Mouse (Mus musculus) ES-CJ7 (cell line): ENCODE measurements around the gene Stard13.

Experiments used
- DNase-seq: peaks from one replicate; pipeline ENCODE4 v3.0.0; 2011; ENCODE audit warnings: low read depth, low spot score

The Stard13 gene

DNA sequence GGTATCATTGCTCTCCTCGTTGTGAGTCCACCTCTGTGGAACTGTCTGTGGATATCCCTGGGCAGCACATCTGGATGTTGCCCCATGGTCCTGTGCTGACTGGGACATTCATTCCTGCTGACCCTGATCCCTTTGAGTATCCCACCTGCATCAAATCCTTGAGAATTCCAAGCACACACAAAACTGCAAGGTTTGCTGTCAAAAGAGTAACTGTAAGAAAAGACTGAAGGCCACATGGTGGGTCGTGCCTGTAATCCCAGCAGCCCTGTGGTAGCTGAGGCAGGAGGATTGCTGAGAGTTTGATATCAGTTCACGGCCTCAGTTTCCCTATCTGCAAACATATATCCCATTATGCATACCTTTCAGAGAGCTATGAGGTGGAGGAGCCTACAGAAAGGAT, 126.8 kb downstream of the Stard13 start:
- no peak for DNase-seq

DNA sequence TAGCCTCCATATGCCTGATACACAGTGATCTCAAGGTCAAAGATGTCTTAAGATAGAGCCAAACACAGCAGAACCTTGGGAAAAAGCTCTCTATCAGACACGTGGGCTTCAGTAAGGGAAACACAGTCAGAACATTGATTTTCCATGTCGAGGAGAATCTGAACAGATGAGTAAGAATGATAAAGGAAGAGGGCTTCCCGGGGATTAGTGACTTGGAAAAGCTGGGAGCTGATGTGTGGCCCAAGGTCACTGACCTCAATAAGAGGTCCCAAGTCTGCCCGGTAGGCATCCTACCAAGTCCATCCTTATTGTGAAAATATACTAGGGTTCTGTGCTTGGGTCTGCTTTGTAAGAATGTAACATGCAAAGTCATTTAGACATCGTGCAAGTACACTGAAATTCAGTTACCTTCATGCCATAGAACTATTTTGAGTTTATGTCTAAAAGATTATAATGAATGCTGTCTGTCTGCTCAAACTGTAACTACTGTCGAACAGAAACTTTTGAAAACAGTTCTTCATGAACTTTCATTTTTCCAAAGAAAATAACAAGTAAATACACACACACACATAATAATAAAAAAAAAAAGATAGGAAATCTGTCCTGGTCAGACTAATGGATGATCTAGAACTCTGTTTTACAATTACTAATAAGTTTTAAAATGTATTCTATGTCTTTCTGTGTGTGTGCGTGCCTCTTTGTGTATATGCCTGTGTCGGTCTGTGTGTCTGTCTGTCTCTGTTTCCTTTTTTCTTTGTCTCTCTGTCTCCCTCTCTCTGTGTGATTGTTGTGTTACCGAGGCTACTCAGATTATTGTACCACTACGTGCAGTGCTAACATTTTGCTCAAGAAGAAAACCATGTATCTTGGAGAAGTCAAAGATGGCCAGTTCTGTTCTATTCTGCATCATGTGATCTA, 128.3 kb downstream of the Stard13 start:
- DNase-seq, result no peak

GRCm38 (mm10) chr5:151104354-151105053, 129.1 kb downstream of the Stard13 start:
- DNase-seq, result no peak

- DNase-seq, result no peak
Measured at GRCm38 (mm10) chr5:151103284-151103683, 130.4 kb downstream of the Stard13 start.

- DNase-seq, result peak; percentile 32
Measured at GRCm38 (mm10) chr5:151102262-151102661, 131.4 kb downstream of the Stard13 start.

DNA sequence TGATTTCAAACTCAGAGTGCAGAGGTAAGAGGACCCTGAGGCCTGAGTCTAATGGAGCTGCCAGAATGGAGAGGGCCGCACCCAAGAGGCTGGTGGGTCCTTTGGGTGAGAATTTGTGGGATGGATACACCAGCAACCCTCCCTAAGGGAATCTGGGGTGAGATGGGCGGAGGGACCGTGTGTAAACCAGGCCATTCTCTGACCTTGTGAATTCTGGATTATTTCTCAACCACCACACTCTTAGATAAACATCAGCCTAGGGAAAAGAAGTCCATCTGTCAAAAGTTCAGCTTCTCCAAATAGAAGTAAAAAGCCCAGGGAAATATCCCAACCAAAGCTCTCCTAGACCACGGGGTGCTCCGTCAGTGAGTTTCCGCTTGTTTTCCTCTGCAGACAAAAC, 137.6 kb downstream of the Stard13 start:
- no peak for DNase-seq

GRCm38 (mm10) chr5:151092886-151093665, 140.6 kb downstream of the Stard13 start:
- no peak for DNase-seq

GRCm38 (mm10) chr5:151090996-151091395, 142.6 kb downstream of the Stard13 start:
- no peak for DNase-seq

DNA sequence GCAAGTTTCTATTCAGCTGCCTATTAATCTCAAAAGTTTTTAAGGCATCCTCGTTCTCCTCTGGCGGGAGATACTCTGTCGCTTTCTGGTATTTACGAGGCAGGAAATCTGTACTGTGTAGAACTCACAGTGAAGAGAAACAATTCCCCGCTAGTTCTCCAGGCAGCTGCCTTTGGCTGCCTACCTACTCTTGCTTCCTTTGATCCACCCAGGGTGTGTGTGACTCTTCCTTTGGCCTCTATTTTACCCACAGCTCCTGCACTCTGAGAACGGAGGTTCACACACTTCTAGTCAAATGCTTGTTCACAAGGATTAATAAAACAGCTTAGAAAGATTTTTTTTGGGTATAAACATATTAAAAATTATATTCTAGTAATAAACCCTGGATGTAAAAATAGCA, 144.4 kb downstream of the Stard13 start:
- no peak for DNase-seq

DNA sequence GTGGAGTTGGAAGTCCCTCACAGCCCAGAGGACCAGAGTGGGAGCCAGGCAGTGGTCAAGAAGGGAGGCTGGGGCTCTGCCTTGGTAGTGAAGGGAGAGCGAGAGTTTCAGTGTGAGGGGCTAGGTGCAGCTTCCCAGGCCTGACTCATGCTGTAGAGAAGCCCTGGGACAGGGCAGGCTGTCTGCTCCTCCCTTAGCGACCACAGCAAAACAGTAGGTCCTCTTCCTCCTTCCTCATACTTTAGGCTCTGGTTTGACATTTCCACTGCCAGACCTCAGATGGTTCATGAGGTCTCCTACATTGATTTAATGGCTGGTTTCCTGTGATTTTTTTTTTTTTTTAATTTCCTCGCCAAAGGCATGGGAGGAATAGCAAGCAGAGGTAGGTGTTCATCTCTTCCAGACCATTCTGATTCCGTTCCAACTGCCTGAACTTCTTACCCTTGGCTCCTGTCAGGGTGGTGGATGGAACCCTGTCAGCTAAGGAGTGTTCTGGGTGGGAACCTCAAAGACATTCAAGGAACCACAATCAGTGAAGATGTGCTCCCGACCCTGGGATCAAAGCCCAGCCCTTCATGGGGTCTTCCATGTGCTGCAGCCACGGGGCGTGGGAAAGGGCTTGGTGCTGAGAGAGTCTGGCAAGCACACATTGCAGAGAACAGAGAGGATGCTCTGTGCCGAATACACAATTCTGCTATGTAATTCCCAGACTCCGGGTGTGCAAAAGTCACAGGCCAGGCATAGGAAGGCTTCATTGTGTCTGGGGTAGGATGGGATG, 147.0 kb downstream of the Stard13 start:
- DNase-seq, result no peak

DNA sequence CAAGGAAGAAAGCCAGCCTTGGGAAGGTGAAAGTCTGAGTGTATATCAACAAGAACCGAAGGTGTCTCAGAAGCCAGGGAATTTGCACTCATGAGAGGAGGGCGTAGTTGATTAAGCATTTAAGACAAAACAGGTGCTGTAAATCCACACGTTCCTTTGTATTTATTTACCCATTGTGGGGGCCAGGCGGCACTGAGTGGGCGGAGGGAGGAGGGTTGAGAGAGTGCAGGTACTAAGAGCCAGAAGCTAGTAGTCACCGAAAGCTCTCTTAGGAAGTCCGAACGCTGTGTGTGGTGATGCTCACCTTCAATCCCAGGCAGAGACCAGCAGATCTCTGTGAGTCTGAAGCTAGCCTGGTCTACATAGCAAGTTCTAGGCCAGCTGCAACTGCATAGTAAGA, 147.9 kb downstream of the Stard13 start:
- no peak for DNase-seq

GRCm38 (mm10) chr5:151080276-151080675, 153.4 kb downstream of the Stard13 start:
- no peak for DNase-seq

DNA sequence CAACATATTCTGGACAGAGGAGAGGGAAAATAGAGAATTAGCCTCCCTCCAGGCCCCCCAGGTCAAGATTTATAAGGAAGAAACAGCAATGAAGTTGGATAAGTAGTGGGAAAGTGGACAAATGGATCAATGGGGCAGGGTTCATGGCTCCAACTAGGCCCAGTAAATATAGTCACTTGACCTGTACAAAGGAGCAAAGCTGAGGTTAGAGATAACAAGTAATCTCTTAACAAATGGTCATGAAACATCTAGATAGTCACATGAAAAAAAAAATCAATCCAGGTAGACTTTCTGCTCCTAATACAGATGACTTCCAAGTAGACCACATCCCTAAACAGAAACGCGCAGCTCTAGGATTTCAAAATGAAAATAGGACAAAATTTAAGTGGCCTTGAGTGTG, 155.7 kb downstream of the Stard13 start:
- DNase-seq, result no peak

DNA sequence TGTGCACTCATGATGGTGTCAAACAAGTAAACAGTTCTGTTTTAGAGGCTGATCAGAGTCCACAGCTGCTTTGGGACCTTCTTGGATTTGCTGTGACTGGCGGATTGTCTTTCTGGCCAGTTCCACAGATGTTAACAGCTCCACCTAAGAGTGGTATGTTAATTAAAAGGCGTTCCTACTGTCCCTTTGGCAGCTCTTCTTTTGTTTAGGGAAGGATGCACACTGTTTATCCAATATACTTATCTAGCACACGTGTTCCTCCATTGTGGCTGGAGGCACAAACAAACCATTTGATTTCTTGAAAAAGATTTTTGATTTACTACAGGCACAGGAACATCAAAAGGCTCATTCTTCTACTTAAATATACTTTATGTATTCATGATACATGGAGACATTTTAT, 156.7 kb downstream of the Stard13 start:
- DNase-seq, result no peak

- DNase-seq, result no peak
Measured at GRCm38 (mm10) chr5:151074282-151074681, 159.4 kb downstream of the Stard13 start.

DNA sequence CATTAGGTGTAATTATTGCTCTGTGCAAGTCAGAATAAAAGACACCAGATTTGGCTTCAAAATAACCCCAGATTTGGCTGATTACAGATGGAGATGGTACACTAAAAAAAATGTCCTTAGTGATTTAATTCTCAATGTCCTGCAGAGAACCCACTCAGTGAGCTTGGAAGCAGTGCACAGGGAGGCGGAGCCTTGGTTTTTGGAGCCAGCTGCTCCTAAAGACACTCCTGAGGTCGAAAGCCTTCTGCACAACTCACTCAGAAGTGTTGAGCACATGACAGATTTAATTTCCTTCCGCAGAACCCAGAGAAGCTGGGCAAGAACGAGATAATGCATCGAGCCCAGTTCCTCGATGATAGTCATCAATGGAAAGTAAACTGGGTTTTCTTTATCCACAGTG, 162.2 kb downstream of the Stard13 start:
- no peak for DNase-seq

- DNase-seq, result no peak
Measured at GRCm38 (mm10) chr5:151070896-151071295, 162.7 kb downstream of the Stard13 start.

DNA sequence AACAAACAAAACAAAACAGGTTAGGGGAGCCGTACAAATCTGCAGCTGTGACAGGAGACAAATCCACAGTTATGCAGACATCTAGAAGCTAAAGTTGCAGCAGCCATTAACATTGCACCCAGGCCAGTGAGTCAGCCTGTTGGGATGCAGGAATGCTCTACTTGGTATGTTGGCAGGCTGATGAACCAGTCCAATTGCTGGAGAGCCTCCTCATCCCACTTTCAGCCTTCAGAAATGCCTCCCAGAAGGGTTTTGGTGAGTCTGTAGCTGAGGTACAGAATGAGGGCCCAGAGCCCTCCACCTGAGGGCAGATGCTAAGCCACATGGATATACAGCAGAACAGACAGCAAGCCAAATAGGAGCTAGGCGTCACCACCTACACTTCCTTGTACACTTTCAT, 164.1 kb downstream of the Stard13 start:
- DNase-seq, result no peak

DNA sequence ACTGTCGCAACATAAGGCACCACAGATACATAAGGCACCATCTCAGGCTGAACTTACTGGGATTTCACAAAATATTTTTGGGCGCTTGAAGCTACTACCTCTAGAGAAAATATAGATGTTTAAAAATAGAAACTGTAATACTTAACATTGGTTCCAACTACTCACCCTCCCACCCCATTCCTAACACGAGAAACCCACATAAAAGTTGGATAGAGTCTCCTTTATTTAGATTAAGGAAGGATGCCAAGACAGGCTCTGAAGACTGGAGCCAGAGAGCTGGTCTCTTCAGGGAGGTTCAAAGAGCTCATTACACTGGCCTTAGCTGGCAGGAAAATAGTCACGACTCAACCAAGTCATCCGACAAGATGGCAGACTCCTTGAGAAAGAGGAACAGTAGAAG, 167.6 kb downstream of the Stard13 start:
- no peak for DNase-seq

DNA sequence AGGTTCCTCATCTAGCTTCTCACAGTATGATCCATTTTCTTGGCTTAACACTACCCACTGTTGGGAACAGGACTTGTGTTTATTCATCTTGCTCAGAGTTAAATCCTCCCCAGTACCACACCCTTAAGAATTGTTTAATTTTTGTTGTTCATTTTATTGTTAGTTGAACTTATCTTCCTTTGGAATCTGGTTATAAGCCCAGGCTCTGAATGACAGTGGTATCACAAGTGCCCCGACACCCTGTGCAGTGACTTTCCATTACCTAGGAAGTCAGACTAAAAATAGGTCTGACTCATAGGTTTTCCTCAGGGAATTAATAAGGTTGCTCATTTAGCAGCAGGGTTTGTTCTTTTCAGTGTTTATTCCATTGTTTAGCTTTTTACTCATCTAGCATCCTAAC, 168.4 kb downstream of the Stard13 start:
- no peak for DNase-seq

- peak; percentile 11 for DNase-seq
Measured at GRCm38 (mm10) chr5:151061942-151062341, 171.7 kb downstream of the Stard13 start.
